Mouse (Mus musculus) embryonic facial prominence, embryonic 13.5 days (tissue): ENCODE results near the gene Fas. TPM values are rescaled to one million over a fixed set of nuclear protein-coding genes. Genes with fewer than 3 reads are reported as not detected.

Source experiments
- ATAC-seq: fragments of 200-750 bp; cut with Nextera tagmentation; 2 replicates; pipeline ENCODE4 v1.8.0; 2017; ENCODE audit warnings: low read depth; ENCODE audit not compliant: insufficient number of reproducible peaks, insufficient read depth, low FRiP score, low TSS enrichment
- H3K27ac ChIP-seq: fragments of 300-500 bp; sonication (generic); 2 replicates; pipeline ENCODE4 v1.5.1; 2015; ENCODE audit warnings: moderate library complexity, mild to moderate bottlenecking, inconsistent platforms
- H3K27me3 ChIP-seq: fragments of 300-500 bp; sonication (generic); 2 replicates; pipeline ENCODE4 v1.6.1; 2015; ENCODE audit warnings: mild to moderate bottlenecking, inconsistent platforms
- H3K36me3 ChIP-seq: fragments of 300-500 bp; sonication (generic); 2 replicates; pipeline ENCODE4 v1.6.1; 2015; ENCODE audit warnings: mild to moderate bottlenecking, inconsistent platforms
- H3K4me1 ChIP-seq: fragments of 300-500 bp; sonication (generic); 2 replicates; pipeline ENCODE4 v1.6.1; 2015; ENCODE audit warnings: inconsistent platforms
- H3K4me2 ChIP-seq: fragments of 300-500 bp; sonication (generic); 2 replicates; pipeline ENCODE4 v1.6.1; 2015; ENCODE audit warnings: moderate library complexity, mild to moderate bottlenecking, inconsistent platforms
- H3K4me3 ChIP-seq: fragments of 300-500 bp; sonication (generic); 2 replicates; pipeline ENCODE4 v1.5.1; 2015; ENCODE audit warnings: mild to moderate bottlenecking, inconsistent platforms
- H3K9ac ChIP-seq: fragments of 300-500 bp; sonication (generic); 2 replicates; pipeline ENCODE4 v1.6.1; 2015; ENCODE audit warnings: mild to moderate bottlenecking, inconsistent platforms
- H3K9me3 ChIP-seq: fragments of 300-500 bp; sonication (generic); 2 replicates; pipeline ENCODE4 v1.6.1; 2016; ENCODE audit warnings: inconsistent platforms
- WGBS: fragments of 180-500 bp; shearing (Covaris S2); methylation state at CpG from one replicate; pipeline ENCODE4 v1.1.7; 2015; ENCODE audit warnings: mixed read lengths; 5-methylcytosine and 5-hydroxymethylcytosine counted together
- polyA plus RNA-seq: library from polyadenylated mRNA; unstranded; fragments of >200 nt; fragmentation: Nextera tagmentation; extraction: Ambion mirVana; gene quantifications from 2 replicates; pipeline ENCODE4 v1.2.1, GENCODE M21; 2015

Gene Fas
- polyA plus RNA-seq, 1 experiment from 2014 or later: 6.2 TPM

- Histone ChIP-seq H3K4me3 (no peak overlapping the region), H3K9me3 (no peaks in the 10 kb centered on the region), H3K9ac (no peak overlapping the region), H3K4me1 (no peaks in the 10 kb centered on the region), H3K36me3 (no peaks in the 10 kb centered on the region), H3K27ac (no peak overlapping the region), H3K4me2 (no peak overlapping the region), H3K27me3 (no peaks in the 10 kb centered on the region)
- ATAC-seq: no peak
These were observed 14.5 kb downstream of the Fas start for GRCm38 (mm10) chr19:34304917-34305316.

DNA sequence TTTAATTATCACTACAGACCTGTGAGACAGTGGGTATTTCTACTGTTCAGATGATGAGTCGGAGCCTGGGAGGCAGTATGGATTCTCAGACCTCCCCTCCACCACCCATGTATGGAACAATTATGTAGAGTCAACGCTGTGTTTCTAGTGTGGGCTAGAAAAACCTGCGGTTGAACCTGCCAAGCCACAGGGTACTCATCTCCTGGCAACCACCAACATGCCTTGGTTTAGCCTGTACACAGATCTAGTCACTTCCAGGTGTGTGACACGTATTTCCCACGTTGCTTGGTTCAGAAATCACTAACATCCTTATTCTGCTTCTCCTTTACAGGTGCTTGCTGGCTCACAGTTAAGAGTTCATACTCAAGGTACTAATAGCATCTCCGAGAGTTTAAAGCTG is 16.3 kb downstream of the Fas start:
- 79% methylated on average over 6 of the region's 6 CpGs for WGBS
- ATAC-seq: no peak
- H3K4me2 ChIP-seq: no peak overlapping the region

DNA sequence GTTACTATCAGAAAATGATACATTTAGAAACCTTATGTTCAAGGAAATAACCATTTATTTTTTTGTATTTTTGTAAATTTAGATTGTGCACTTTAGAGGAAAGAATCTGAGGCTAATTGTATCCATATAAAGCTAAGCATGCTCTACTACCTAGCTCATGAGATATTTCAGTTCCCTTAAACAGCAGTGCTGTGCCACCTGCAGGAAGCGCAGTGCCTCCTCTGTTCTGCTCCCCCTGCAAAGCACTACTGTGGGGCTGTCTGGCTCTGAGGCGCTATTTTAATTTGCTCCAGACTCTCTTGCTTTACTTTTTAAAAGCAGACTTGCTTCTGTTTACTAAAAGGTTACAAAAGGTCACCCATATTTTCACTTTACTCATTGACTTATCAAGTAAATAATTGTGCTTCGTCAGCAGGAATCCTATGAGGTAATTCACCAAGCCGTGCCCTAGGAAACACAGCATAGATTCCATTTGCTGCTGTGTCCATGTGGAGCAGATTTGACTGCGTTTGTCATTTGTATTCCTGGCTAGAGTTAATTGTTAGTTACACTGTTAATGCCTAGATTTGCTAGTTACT is 21.8 kb downstream of the Fas start:
- H3K9ac ChIP-seq: no peak overlapping the region
- no peaks in the 10 kb centered on the region for H3K9me3 ChIP-seq
- no peak for ATAC-seq
- H3K36me3 ChIP-seq: no peaks in the 10 kb centered on the region
- no peak overlapping the region for H3K27ac ChIP-seq
- 40% methylated on average over 5 of the region's 5 CpGs for WGBS
- H3K4me3 ChIP-seq: no peak overlapping the region
- no peaks in the 10 kb centered on the region for H3K4me1 ChIP-seq
- H3K27me3 ChIP-seq: no peaks in the 10 kb centered on the region
- no peak overlapping the region for H3K4me2 ChIP-seq

More for the DNA sequence above, 16.3 kb downstream of the Fas start:
- no peaks in the 10 kb centered on the region for H3K4me1 ChIP-seq
- no peak overlapping the region for H3K9ac ChIP-seq
- no peak overlapping the region for H3K27ac ChIP-seq
- H3K36me3 ChIP-seq: no peaks in the 10 kb centered on the region
- no peaks in the 10 kb centered on the region for H3K9me3 ChIP-seq
- no peak overlapping the region for H3K4me3 ChIP-seq
- H3K27me3 ChIP-seq: no peaks in the 10 kb centered on the region

- Histone ChIP-seq H3K27me3 (no peaks in the 10 kb centered on the region), H3K36me3 (no peaks in the 10 kb centered on the region), H3K9me3 (no peaks in the 10 kb centered on the region), H3K9ac (no peak overlapping the region), H3K4me1 (no peaks in the 10 kb centered on the region), H3K27ac (no peak overlapping the region), H3K4me2 (no peak overlapping the region), H3K4me3 (no peak overlapping the region)
- WGBS: 61% methylated on average over 3 of the region's 3 CpGs
- no peak for ATAC-seq
These were observed 37.6 kb downstream of the Fas start for GRCm38 (mm10) chr19:34328051-34328450.

DNA sequence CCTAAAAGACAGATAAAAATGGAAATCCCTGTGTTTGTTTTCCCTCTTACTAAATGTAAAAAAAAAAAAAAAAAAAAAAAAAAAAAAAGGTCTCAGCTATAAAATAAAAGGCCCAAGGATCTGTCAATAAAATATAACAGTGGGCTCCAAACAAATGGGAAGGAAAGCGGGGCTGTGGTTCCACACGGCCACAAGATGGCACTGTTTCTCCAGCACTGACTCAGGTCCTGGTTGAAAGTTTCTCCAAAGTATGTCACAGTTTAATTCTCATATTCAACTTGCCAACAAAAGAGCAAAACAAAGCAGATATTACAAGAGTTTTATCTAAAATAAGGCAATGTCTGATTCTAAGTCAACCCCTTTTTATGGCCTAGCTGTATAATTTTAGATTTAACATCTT is 43.8 kb downstream of the Fas start:
- 0% methylated on average over 2 of the region's 2 CpGs for WGBS

GRCm38 (mm10) chr19:34344702-34345101 is 54.2 kb downstream of the Fas start:
- Histone ChIP-seq H3K4me2 (no peak overlapping the region), H3K27me3 (no peaks in the 10 kb centered on the region), H3K36me3 (no peaks in the 10 kb centered on the region), H3K4me3 (no peak overlapping the region), H3K27ac (no peak overlapping the region; the same call in 1 of the 2 replicates), H3K9me3 (no peaks in the 10 kb centered on the region), H3K4me1 (peaks cover 21% of the 10 kb centered on the region), H3K9ac (no peak overlapping the region)
- ATAC-seq: no peak
- 35% methylated on average over 2 of the region's 2 CpGs for WGBS

More for the DNA sequence above, 43.8 kb downstream of the Fas start:
- Histone ChIP-seq H3K36me3 (no peaks in the 10 kb centered on the region), H3K4me3 (no peak overlapping the region), H3K4me2 (no peak overlapping the region), H3K9me3 (no peaks in the 10 kb centered on the region), H3K4me1 (no peaks in the 10 kb centered on the region), H3K27ac (no peak overlapping the region), H3K9ac (no peak overlapping the region), H3K27me3 (no peaks in the 10 kb centered on the region)
- no peak for ATAC-seq

DNA sequence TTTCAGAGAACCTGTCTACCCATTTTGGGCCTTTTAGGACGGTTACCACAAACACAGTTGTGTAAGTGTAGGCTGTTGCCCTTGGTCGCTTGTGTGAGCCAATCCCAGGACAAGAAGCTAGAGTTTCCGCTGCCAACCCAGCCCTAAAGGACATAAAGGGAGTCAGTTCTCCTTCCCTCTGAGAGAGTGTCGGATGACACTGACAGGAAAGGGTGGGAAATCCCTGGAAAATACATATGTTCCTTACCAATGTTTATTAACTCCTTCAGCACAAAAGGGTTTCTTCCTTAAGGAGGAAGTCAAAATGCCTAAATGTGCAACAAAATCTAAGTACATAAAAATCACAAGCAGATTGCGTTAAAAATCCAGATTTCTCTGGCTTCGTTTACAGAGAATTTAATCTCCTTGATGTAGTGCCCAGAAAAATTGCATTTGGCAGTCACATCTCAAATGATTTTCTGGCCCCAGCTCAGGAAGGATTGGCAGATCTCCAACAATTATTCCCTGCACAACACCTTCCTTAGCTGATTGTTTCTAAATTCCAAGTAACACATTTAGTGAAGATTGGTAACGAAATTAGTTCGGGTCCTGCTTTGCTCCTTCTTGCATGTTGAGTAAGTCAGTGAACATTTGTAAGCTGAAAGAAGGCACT is 55.3 kb downstream of the Fas start:
- H3K4me2 ChIP-seq: peak overlapping the region; percentile 32
- H3K27ac ChIP-seq: peak overlapping the region; percentile 90
- H3K9me3 ChIP-seq: no peaks in the 10 kb centered on the region
- H3K4me3 ChIP-seq: no peak overlapping the region
- H3K4me1 ChIP-seq: peaks cover 21% of the 10 kb centered on the region
- WGBS: 12% methylated on average over 8 of the region's 8 CpGs
- ATAC-seq: peak; percentile 75
- H3K9ac ChIP-seq: no peak overlapping the region
- H3K27me3 ChIP-seq: no peaks in the 10 kb centered on the region
- H3K36me3 ChIP-seq: no peaks in the 10 kb centered on the region

DNA sequence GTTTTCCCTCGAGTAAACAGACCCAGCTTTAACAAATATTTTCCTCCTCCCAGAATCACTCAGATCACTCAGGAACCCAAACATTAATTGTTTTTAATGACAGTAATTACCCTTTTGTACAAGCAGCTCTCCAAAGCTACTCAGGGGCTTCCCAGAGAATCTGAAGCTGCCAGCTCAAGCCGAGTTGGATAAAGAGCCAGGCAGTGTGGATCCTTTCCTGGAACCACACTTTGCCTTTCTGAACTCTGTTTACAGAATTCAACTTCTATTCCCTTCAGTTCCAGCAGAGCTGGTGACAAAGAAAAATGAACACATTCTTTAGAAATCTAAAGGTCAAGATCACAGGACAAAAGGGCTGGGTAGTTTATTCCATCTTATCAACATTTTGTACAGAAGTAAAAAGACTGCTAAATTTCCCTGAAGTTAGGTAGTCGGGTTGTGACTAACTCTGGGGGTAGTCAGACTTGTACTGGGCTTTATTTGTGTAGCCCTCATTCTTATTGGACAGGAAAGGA is 62.9 kb downstream of the Fas start:
- H3K36me3 ChIP-seq: no peaks in the 10 kb centered on the region
- no peak overlapping the region for H3K9ac ChIP-seq
- no peaks in the 10 kb centered on the region for H3K4me1 ChIP-seq
- WGBS: 35% methylated on average over 3 of the region's 3 CpGs
- H3K9me3 ChIP-seq: no peaks in the 10 kb centered on the region
- ATAC-seq: no peak
- H3K27me3 ChIP-seq: no peaks in the 10 kb centered on the region
- H3K4me3 ChIP-seq: no peak overlapping the region
- H3K27ac ChIP-seq: no peak overlapping the region
- no peak overlapping the region for H3K4me2 ChIP-seq

GRCm38 (mm10) chr19:34362639-34363038 is 72.2 kb downstream of the Fas start:
- no peak for ATAC-seq
- H3K4me2 ChIP-seq: no peak overlapping the region
- 94% methylated on average over 1 of the region's 1 CpGs for WGBS
- H3K9ac ChIP-seq: no peak overlapping the region
- H3K9me3 ChIP-seq: peaks cover 6% of the 10 kb centered on the region; the same call in 1 of the 2 replicates
- no peaks in the 10 kb centered on the region for H3K27me3 ChIP-seq
- no peak overlapping the region for H3K27ac ChIP-seq
- H3K4me3 ChIP-seq: no peak overlapping the region
- no peaks in the 10 kb centered on the region for H3K36me3 ChIP-seq
- no peaks in the 10 kb centered on the region for H3K4me1 ChIP-seq

GRCm38 (mm10) chr19:34369551-34369950 is 79.1 kb downstream of the Fas start:
- Histone ChIP-seq H3K4me3 (no peak overlapping the region), H3K9ac (no peak overlapping the region), H3K27ac (no peak overlapping the region), H3K36me3 (no peaks in the 10 kb centered on the region), H3K4me1 (no peaks in the 10 kb centered on the region), H3K9me3 (no peaks in the 10 kb centered on the region), H3K4me2 (no peak overlapping the region), H3K27me3 (no peaks in the 10 kb centered on the region)
- WGBS: 33% methylated on average over 1 of the region's 1 CpGs
- no peak for ATAC-seq

DNA sequence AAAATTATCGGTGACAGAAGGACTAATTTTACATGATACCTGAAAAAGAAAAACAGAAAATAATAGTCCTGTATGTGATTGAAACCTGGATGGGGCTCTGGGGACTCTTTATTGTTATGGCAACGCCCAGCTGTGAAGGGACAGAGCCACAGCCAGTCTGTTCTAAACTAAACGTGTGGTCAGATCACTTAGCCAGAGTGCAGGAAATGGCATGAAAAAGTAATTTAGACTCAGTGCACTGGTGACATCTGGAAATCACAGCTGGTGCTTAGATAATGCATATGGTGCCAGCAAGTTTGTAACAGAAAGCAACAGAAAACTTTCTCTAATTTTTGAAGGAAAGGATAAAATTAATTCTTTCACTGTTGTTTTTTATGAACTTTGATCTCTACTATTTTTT is 79.9 kb downstream of the Fas start:
- Histone ChIP-seq H3K9me3 (no peaks in the 10 kb centered on the region), H3K9ac (no peak overlapping the region), H3K36me3 (no peaks in the 10 kb centered on the region), H3K27ac (no peak overlapping the region), H3K27me3 (no peaks in the 10 kb centered on the region), H3K4me3 (no peak overlapping the region), H3K4me2 (no peak overlapping the region), H3K4me1 (no peaks in the 10 kb centered on the region)
- no peak for ATAC-seq
- WGBS: 39% methylated on average over 3 of the region's 3 CpGs
